Mouse (Mus musculus) lung, embryonic 14.5 days (tissue): ENCODE measurements around the gene Gm43638. TPM values are rescaled to one million over a fixed set of nuclear protein-coding genes. Genes with fewer than 3 reads are reported as not detected.
"Not testable (repeated sequence)": the region's sequence is repeated elsewhere in the genome, so short reads cannot be mapped to it uniquely, and the experiment has no call there.

Experiments used
- ATAC-seq: fragments of 200-750 bp; cut with Nextera tagmentation; 2 replicates; pipeline ENCODE4 v1.8.0; 2017; ENCODE audit warnings: mild to moderate bottlenecking, moderate TSS enrichment, moderate library complexity; ENCODE audit not compliant: insufficient read depth
- DNase-seq: peaks from one replicate; pipeline ENCODE4 v3.0.0-alpha.2; 2015
- H3K27ac ChIP-seq: fragments of 300-500 bp; sonication (generic); 2 replicates; pipeline ENCODE4 v1.5.1; 2014; ENCODE audit warnings: low read depth, mild to moderate bottlenecking, moderate library complexity
- H3K27me3 ChIP-seq: fragments of 300-500 bp; sonication (generic); 2 replicates; pipeline ENCODE4 v1.6.1; 2014; ENCODE audit warnings: low read length, control low read depth; ENCODE audit not compliant: insufficient read depth
- H3K36me3 ChIP-seq: fragments of 300-500 bp; sonication (generic); 2 replicates; pipeline ENCODE4 v1.6.1; 2014; ENCODE audit warnings: control low read depth; ENCODE audit not compliant: insufficient read depth
- H3K4me1 ChIP-seq: fragments of 300-500 bp; sonication (generic); 2 replicates; pipeline ENCODE4 v1.6.1; 2014; ENCODE audit warnings: antibody characterized with exemption, control low read depth; ENCODE audit not compliant: insufficient read depth
- H3K4me2 ChIP-seq: fragments of 300-500 bp; sonication (generic); 2 replicates; pipeline ENCODE4 v1.6.1; 2014; ENCODE audit warnings: mild to moderate bottlenecking
- H3K4me3 ChIP-seq: fragments of 300-500 bp; sonication (generic); 2 replicates; pipeline ENCODE4 v1.5.1; 2014; ENCODE audit warnings: low read depth, low read length
- H3K9ac ChIP-seq: fragments of 300-500 bp; sonication (generic); 2 replicates; pipeline ENCODE4 v1.6.1; 2014
- H3K9me3 ChIP-seq: fragments of 300-500 bp; sonication (generic); 2 replicates; pipeline ENCODE4 v1.6.1; 2016; ENCODE audit warnings: low read depth, low read length, control low read depth
- CTCF ChIP-seq: IDR thresholded peaks from 2 replicates; pipeline ENCODE4 v1.5.1; 2016; ENCODE audit warnings: antibody characterized with exemption, low read depth
- WGBS: fragments of 180-500 bp; shearing (Covaris S2); extraction: QIAGEN DNeasy Blood & Tissue Kit; methylation state at CpG from one replicate; pipeline ENCODE4 v1.1.7; 2014; 5-methylcytosine and 5-hydroxymethylcytosine counted together
- polyA plus RNA-seq: library from polyadenylated mRNA; unstranded; fragments of >200 nt; fragmentation: Nextera tagmentation; extraction: Ambion mirVana; gene quantifications from 2 replicates; pipeline ENCODE4 v1.2.1, GENCODE M21; 2014

The Gm43638 gene
- polyA plus RNA-seq, 1 experiment from 2014 or later, result not detected

DNA sequence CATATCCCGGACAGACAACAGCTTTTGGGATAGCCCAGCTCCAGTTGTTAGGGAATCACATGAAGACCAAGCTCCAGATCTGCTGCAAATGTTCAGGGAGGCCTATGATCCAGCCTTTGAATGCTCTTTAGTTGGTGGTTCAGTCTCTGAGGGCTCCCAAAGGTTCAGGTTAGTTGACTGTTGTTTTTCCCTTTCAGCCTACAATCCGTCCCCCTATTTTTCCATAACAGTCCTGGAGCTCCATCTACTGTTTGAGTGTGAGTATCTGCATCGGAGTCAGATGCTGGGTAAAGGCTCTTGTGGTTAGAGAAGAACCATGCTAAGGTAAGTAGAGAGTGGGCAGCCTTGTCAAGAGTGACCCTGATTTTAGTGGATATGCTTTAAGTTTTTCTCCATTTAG lies 50.3 kb downstream of the Gm43638 start:
- no peaks in the 10 kb centered on the region for H3K9me3 ChIP-seq
- DNase-seq, result peak; percentile 56
- no peaks in the 10 kb centered on the region for H3K27me3 ChIP-seq
- no peak overlapping the region for H3K9ac ChIP-seq
- ATAC-seq, result no peak
- no peak overlapping the region for H3K27ac ChIP-seq
- H3K4me1 ChIP-seq, result no peaks in the 10 kb centered on the region
- H3K4me2 ChIP-seq, result no peak overlapping the region
- TF ChIP-seq CTCF, result peak; percentile 54
- 41% methylated on average over 3 of the region's 3 CpGs for WGBS
- H3K4me3 ChIP-seq, result no peak overlapping the region
- H3K36me3 ChIP-seq, result no peaks in the 10 kb centered on the region

DNA sequence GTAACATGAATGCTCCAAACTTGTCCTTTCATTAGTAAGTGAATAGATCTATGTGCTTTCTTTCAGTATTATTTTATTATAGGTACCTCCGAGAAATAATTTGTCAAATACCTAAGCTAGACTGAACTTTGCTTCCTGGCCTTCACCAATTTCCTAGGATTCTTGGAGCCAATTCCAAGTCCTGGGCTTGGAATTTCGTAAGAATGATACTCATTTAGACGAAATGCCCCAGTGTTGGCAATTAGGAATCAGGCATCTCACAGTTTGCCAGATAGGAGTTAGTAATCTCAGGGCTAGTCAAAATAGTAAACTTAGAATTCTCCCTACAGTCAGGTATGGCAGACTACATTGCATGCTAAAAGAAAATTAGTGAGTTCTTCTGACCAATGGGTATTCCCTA lies 60.9 kb downstream of the Gm43638 start:
- Histone ChIP-seq H3K36me3 (no peaks in the 10 kb centered on the region), H3K9me3 (no peaks in the 10 kb centered on the region), H3K27me3 (no peaks in the 10 kb centered on the region), H3K4me2 (no peak overlapping the region), H3K4me1 (no peaks in the 10 kb centered on the region), H3K4me3 (no peak overlapping the region), H3K9ac (no peak overlapping the region), H3K27ac (no peak overlapping the region)
- TF ChIP-seq CTCF, result no peak
- DNase-seq (no peak), ATAC-seq (no peak)
- 83% methylated on average over 3 of the region's 3 CpGs for WGBS

- not testable (repeated sequence) for DNase-seq
Measured at GRCm38 (mm10) chr5:87424041-87424440, 62.6 kb downstream of the Gm43638 start, which contains the start of gene Ugt2b38. Gene Ugt2b38, minus strand, starts transcription at chr5:87424203.

More at GRCm38 (mm10) chr5:87424041-87424440, 62.6 kb downstream of the Gm43638 start, which contains the start of gene Ugt2b38:
- H3K27ac ChIP-seq, H3K9ac ChIP-seq, H3K4me2 ChIP-seq, H3K4me1 ChIP-seq, H3K9me3 ChIP-seq, ATAC-seq, H3K4me3 ChIP-seq, H3K36me3 ChIP-seq, H3K27me3 ChIP-seq: not testable (repeated sequence)
- 93% methylated on average over 1 of the region's 2 CpGs for whole genome bisulfite sequencing

Other genes with a start within 250 kb of the Gm43638 start
- gene Ugt2b37, start 232.0 kb downstream of the Gm43638 start, polyA plus RNA-seq, result not detected in 2 replicates
- not detected in 2 replicates for gene Ugt2a3, start 149.6 kb downstream of the Gm43638 start, polyA plus RNA-seq
- gene Ugt2b38, start 62.6 kb downstream of the Gm43638 start, polyA plus RNA-seq, result not detected in 2 replicates
- not detected in 2 replicates for gene Ugt2a2, start 4.5 kb downstream of the Gm43638 start, polyA plus RNA-seq
- gene Ugt2a1, start 4.1 kb upstream of the Gm43638 start, polyA plus RNA-seq, result not detected in 2 replicates
- not detected in 2 replicates for gene Sult1b1, start 51.4 kb upstream of the Gm43638 start, polyA plus RNA-seq
- not detected in 2 replicates for gene Sult1d1, start 82.2 kb upstream of the Gm43638 start, polyA plus RNA-seq
- gene Sult1e1, start 104.8 kb upstream of the Gm43638 start, polyA plus RNA-seq, result not detected in 2 replicates
- gene Csn1s1, start 179.4 kb upstream of the Gm43638 start, polyA plus RNA-seq, result not detected in 2 replicates
- gene Csn2, start 212.8 kb upstream of the Gm43638 start, polyA plus RNA-seq, result not detected in 2 replicates